Mouse (Mus musculus): ENCODE results near the gene Cope.

DNA sequence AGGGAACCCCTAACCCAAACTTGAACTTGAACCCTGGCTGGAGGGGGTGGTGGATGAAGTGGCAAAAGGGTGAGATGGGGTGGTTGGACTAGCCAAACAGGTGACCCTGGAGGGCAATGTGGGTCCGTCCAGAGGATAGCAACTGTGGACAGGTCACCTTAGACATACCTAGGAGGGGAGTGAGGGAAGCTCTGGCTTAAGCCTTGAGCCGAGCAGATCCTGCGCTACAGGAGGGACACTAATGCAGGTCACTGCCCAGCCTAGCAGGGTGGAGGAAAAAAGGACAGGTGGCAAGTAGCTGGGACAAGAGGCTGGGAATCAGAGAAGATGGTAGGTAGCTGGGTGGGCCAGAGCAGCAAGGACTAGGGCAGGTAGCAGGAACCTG, 49.7 kb downstream of the Cope start:
- no peak for TF ChIP-seq POLR2A (IDR thresholded peaks at IDR 0.05; ENCODE audit: borderline replicate concordance, control insufficient read depth, low read depth, low read length)
- no peak for TF ChIP-seq CTCF (IDR thresholded peaks at IDR 0.05; ENCODE audit: control insufficient read depth, insufficient read depth, low read length)

Measured in bone marrow, adult 2 months (tissue).